Mouse (Mus musculus) G1E (cell line): ENCODE measurements at regions not wholly inside any gene's neighbourhood (a gene's known extent, or its start where the extent isn't known, plus 50 kb on each side); places are given as distances from the start of the nearest gene placed in this dataset.

Experiments used
- ATAC-seq: 2 replicates; pipeline ENCODE4 v1.8.0; 2016; ENCODE audit warnings: mild to moderate bottlenecking; ENCODE audit not compliant: insufficient number of reproducible peaks, poor library complexity, low FRiP score, severe bottlenecking; ENCODE audit errors: extremely low read depth
- DNase-seq: peaks from one replicate; pipeline ENCODE4 v3.0.0; 2012; ENCODE audit warnings: low spot score
- H3K27me3 ChIP-seq: 2 replicates; pipeline ENCODE4 v1.6.1; 2012; ENCODE audit warnings: mild to moderate bottlenecking, low read length, inconsistent platforms; ENCODE audit not compliant: insufficient read depth
- H3K36me3 ChIP-seq: replicated peaks from 2 replicates; pipeline ENCODE3; 2012; ENCODE audit warnings: mild to moderate bottlenecking, inconsistent platforms
- H3K4me1 ChIP-seq: 2 replicates; pipeline ENCODE4 v1.6.1; 2012; ENCODE audit warnings: low read depth, low read length, inconsistent platforms, mixed read lengths; ENCODE audit not compliant: insufficient read depth
- H3K4me3 ChIP-seq: 2 replicates; pipeline ENCODE4 v1.5.1; 2012; ENCODE audit warnings: low read depth, mild to moderate bottlenecking, inconsistent platforms, low read length, moderate library complexity, mixed read lengths
- H3K9me3 ChIP-seq: replicated peaks from 2 replicates; pipeline ENCODE4 v1.6.1; 2012; ENCODE audit warnings: inconsistent platforms
- CTCF ChIP-seq: IDR thresholded peaks from 2 replicates; pipeline ENCODE4 v1.5.1; 2012; ENCODE audit warnings: low read depth, low read length, inconsistent platforms, mixed read lengths
- GATA1 ChIP-seq: IDR thresholded peaks from 2 replicates; pipeline ENCODE4 v1.6.1; 2012; ENCODE audit warnings: borderline replicate concordance, low read length, inconsistent platforms, mixed read lengths
- GATA2 ChIP-seq: IDR thresholded peaks from 2 replicates; pipeline ENCODE4 v1.6.1; 2012; ENCODE audit warnings: low read depth, low read length, inconsistent platforms, borderline replicate concordance
- POLR2AphosphoS5 ChIP-seq: IDR thresholded peaks from 2 replicates; pipeline ENCODE4 v1.6.1; 2012; ENCODE audit warnings: low read depth, low read length, inconsistent platforms; ENCODE audit not compliant: insufficient replicate concordance
- TAL1 ChIP-seq: conservative IDR thresholded peaks from 2 replicates; pipeline ENCODE4 v1.6.1; 2012; ENCODE audit warnings: low read depth, low read length, inconsistent platforms, mixed read lengths

- H3K9me3 ChIP-seq: peaks cover 40% of the 10 kb centered on the region
- H3K27me3 ChIP-seq: no peaks in the 10 kb centered on the region
- no peak overlapping the region for H3K4me3 ChIP-seq
- H3K36me3 ChIP-seq: no peaks in the 10 kb centered on the region
- DNase-seq (no peak), ATAC-seq (no peak)
- H3K4me1 ChIP-seq: no peaks in the 10 kb centered on the region
- TF ChIP-seq TAL1: no peak
- no peak for TF ChIP-seq CTCF
- TF ChIP-seq POLR2AphosphoS5: no peak
- TF ChIP-seq GATA2: no peak
- TF ChIP-seq GATA1: no peak
Observed at GRCm38 (mm10) chr10:118002559-118002958, 139.1 kb upstream of the Mdm1 start.

- H3K27me3 ChIP-seq: no peaks in the 10 kb centered on the region
- H3K4me1 ChIP-seq: no peaks in the 10 kb centered on the region
- TF ChIP-seq CTCF (no peak), GATA1 (no peak), TAL1 (no peak), POLR2AphosphoS5 (no peak), GATA2 (no peak)
- no peak overlapping the region for H3K4me3 ChIP-seq
- ATAC-seq (no peak), DNase-seq (no peak)
- H3K36me3 ChIP-seq: no peaks in the 10 kb centered on the region
- peaks cover 40% of the 10 kb centered on the region for H3K9me3 ChIP-seq
Observed at GRCm38 (mm10) chr10:118003179-118003578, 138.4 kb upstream of the Mdm1 start.

GRCm38 (mm10) chr10:118003739-118004361, 137.8 kb upstream of the Mdm1 start:
- ATAC-seq (no peak), DNase-seq (no peak)
- Histone ChIP-seq H3K4me1 (no peaks in the 10 kb centered on the region), H3K36me3 (no peaks in the 10 kb centered on the region), H3K4me3 (no peak overlapping the region), H3K9me3 (peaks cover 43% of the 10 kb centered on the region), H3K27me3 (no peaks in the 10 kb centered on the region)
- no peak for TF ChIP-seq GATA2
- no peak for TF ChIP-seq CTCF
- no peak for TF ChIP-seq TAL1
- TF ChIP-seq GATA1: no peak
- no peak for TF ChIP-seq POLR2AphosphoS5

GRCm38 (mm10) chr10:118004362-118004958, 137.2 kb upstream of the Mdm1 start:
- ATAC-seq (no peak), DNase-seq (no peak)
- Histone ChIP-seq H3K9me3 (peaks cover 44% of the 10 kb centered on the region), H3K4me1 (no peaks in the 10 kb centered on the region), H3K36me3 (no peaks in the 10 kb centered on the region), H3K4me3 (no peak overlapping the region), H3K27me3 (no peaks in the 10 kb centered on the region)
- no peak for TF ChIP-seq GATA1
- TF ChIP-seq TAL1: no peak
- no peak for TF ChIP-seq CTCF
- TF ChIP-seq GATA2: no peak

- H3K4me1 ChIP-seq: no peaks in the 10 kb centered on the region
- no peaks in the 10 kb centered on the region for H3K36me3 ChIP-seq
- TF ChIP-seq GATA2 (no peak), POLR2AphosphoS5 (no peak), TAL1 (no peak), GATA1 (no peak), CTCF (no peak)
- peaks cover 37% of the 10 kb centered on the region for H3K9me3 ChIP-seq
- H3K4me3 ChIP-seq: no peak overlapping the region
- H3K27me3 ChIP-seq: no peaks in the 10 kb centered on the region
- ATAC-seq: no peak
- no peak for DNase-seq
Observed at GRCm38 (mm10) chr10:118006827-118007550, 134.6 kb upstream of the Mdm1 start.

GRCm38 (mm10) chr10:118007846-118008245, 133.8 kb upstream of the Mdm1 start:
- no peak for ATAC-seq
- no peaks in the 10 kb centered on the region for H3K36me3 ChIP-seq
- no peaks in the 10 kb centered on the region for H3K27me3 ChIP-seq
- no peak for DNase-seq
- no peaks in the 10 kb centered on the region for H3K4me1 ChIP-seq
- no peak overlapping the region for H3K4me3 ChIP-seq
- H3K9me3 ChIP-seq: peaks cover 38% of the 10 kb centered on the region
- TF ChIP-seq POLR2AphosphoS5: no peak
- no peak for TF ChIP-seq TAL1
- no peak for TF ChIP-seq GATA1
- no peak for TF ChIP-seq GATA2
- TF ChIP-seq CTCF: no peak
